Mouse (Mus musculus) gastrocnemius, postnatal 4 days (tissue): ENCODE measurements at regions not wholly inside any gene's neighbourhood (a gene's known extent, or its start where the extent isn't known, plus 50 kb on each side); places are given as distances from the start of the nearest gene placed in this dataset.

ENCODE experiments used
- DNase-seq, 2 experiments: peaks; one replicate each; pipeline ENCODE4 v3.0.0; 2021 to 2022; ENCODE audit warnings: low spot score in 2 of 2, mixed read lengths in 2 of 2

DNA sequence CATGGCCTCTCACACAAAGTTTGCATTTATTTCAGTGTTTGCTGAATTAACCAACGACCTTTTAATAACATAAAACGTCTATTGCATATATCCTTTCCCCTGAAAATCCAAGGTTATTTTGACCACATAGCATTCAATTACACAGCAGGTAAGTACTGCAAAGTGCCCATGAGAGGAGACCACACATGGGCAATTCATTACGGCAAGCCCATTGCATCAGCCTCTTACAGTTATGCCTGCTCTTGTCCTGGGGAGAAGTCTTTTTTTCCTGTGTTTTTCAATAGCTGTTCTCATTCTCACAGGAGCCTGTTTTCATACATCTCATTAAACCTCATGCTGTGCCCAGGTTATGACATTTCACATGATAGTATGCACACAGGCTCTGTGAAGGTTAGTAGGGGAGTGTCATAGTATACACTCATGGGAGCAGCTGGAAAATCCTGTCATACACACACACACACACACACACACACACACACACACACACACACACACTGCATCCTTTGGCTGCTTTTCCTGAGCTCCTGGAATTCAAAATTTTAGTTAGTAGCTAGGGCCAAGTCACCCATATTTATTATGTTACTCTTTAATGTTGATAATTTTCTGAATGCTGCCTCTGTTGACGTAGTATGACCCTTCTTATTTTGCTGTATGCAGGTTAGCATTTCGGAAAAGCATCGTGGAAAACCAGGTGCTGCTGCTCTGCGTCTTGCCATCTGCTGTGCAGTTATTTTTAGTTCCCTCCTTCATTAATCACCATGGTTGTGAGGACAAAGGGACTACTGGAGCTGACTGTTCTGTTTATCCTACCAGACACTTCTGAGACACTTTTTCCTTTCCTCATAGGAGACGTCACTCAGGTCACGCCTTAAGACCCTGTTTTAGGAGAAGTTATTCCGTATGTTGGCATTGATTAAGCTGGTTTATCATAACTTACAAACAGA, 483.6 kb downstream of the Bckdhb start:
- DNase-seq, result no peak
